Mouse (Mus musculus) myocyte (in vitro differentiated cells): ENCODE measurements around the gene Pcdh8. TPM values are rescaled to one million over a fixed set of nuclear protein-coding genes. Genes with fewer than 3 reads are reported as not detected.

Source experiments
- H3K27me3 ChIP-seq: one replicate; pipeline ENCODE4 v1.6.1; 2011; ENCODE audit not compliant: control insufficient read depth, insufficient read depth, insufficient read length
- H3K36me3 ChIP-seq: one replicate; pipeline ENCODE4 v1.6.1; 2011; ENCODE audit not compliant: control insufficient read depth, insufficient read depth
- H3K4me2 ChIP-seq: one replicate; pipeline ENCODE4 v1.6.1; 2011; ENCODE audit warnings: low read depth, control low read depth
- H3K4me3 ChIP-seq: one replicate; pipeline ENCODE4 v1.5.1; 2011; ENCODE audit warnings: mild to moderate bottlenecking, control low read depth, moderate library complexity
- H3K79me2 ChIP-seq: one replicate; pipeline ENCODE4 v1.6.1; 2011; ENCODE audit not compliant: control insufficient read depth, insufficient read depth
- H3ac ChIP-seq: one replicate; pipeline ENCODE4 v1.6.1; 2011; ENCODE audit not compliant: control insufficient read depth, insufficient read length
- CEBPB ChIP-seq: IDR thresholded peaks from 2 replicates; pipeline ENCODE4 v1.6.1; 2011; ENCODE audit warnings: mild to moderate bottlenecking, moderate library complexity; ENCODE audit not compliant: poor library complexity, insufficient read depth, severe bottlenecking
- E2F4 ChIP-seq: IDR thresholded peaks from one replicate; pipeline ENCODE4 v1.6.1; 2011; ENCODE audit warnings: mild to moderate bottlenecking, control low read depth, moderate library complexity; ENCODE audit not compliant: insufficient read depth
- MAX ChIP-seq: IDR thresholded peaks from one replicate; pipeline ENCODE4 v1.6.1; 2011; ENCODE audit warnings: low read depth, mild to moderate bottlenecking, control low read depth
- MYOD1 ChIP-seq, 3 experiments: IDR thresholded peaks; one replicate each; pipeline ENCODE4 v1.6.1; 2011; ENCODE audit warnings: control low read depth in 2 of 3, low read depth in 2 of 3, mild to moderate bottlenecking in 2 of 3, moderate library complexity in 1 of 3; ENCODE audit not compliant: insufficient read length in 2 of 3, control insufficient read depth in 1 of 3
- MYOG ChIP-seq, 3 experiments: IDR thresholded peaks; one replicate each; pipeline ENCODE4 v1.6.1; 2011; ENCODE audit warnings: control low read depth in 2 of 3, low read depth in 2 of 3, mild to moderate bottlenecking in 2 of 3; ENCODE audit not compliant: insufficient read length in 2 of 3, control insufficient read depth in 1 of 3, insufficient read depth in 1 of 3
- POLR2A ChIP-seq: IDR thresholded peaks from one replicate; pipeline ENCODE4 v1.6.1; 2011; ENCODE audit warnings: low read depth, mild to moderate bottlenecking, control low read depth, moderate library complexity; ENCODE audit not compliant: insufficient read length
- POLR2AphosphoS2 ChIP-seq: IDR thresholded peaks from one replicate; pipeline ENCODE4 v1.6.1; 2011; ENCODE audit warnings: low read depth, control low read depth; ENCODE audit not compliant: insufficient read length
- REST ChIP-seq: IDR thresholded peaks from one replicate; pipeline ENCODE4 v1.6.1; 2011; ENCODE audit warnings: mild to moderate bottlenecking, control low read depth, moderate library complexity; ENCODE audit not compliant: insufficient read depth, insufficient read length
- SRF ChIP-seq: IDR thresholded peaks from one replicate; pipeline ENCODE4 v1.6.1; 2011; ENCODE audit warnings: low read depth; ENCODE audit not compliant: control insufficient read depth, insufficient read length
- TCF12 ChIP-seq: IDR thresholded peaks from one replicate; pipeline ENCODE4 v1.6.1; 2011; ENCODE audit warnings: mild to moderate bottlenecking, control low read depth; ENCODE audit not compliant: poor library complexity, insufficient read depth, severe bottlenecking
- TCF3 ChIP-seq: IDR thresholded peaks from one replicate; pipeline ENCODE4 v1.6.1; 2011; ENCODE audit warnings: low read depth, control low read depth; ENCODE audit not compliant: insufficient read length
- USF1 ChIP-seq: IDR thresholded peaks from one replicate; pipeline ENCODE4 v1.6.1; 2011; ENCODE audit warnings: low read depth, mild to moderate bottlenecking, control low read depth, moderate library complexity
- polyA plus RNA-seq: library from polyadenylated mRNA; unstranded; fragments of >200 nt; fragmentation: generic; extraction: Trizol; gene quantifications from one replicate; pipeline ENCODE4 v1.2.1, GENCODE M21; 2012; ENCODE audit warnings: missing spikeins

Pcdh8 gene
- polyA plus RNA-seq, 1 experiment: 0.02 TPM

GRCm38 (mm10) chr14:79737642-79738379 is 33.3 kb downstream of the Pcdh8 start:
- Histone ChIP-seq H3K79me2 (no peaks in the 10 kb centered on the region), H3K4me3 (no peak overlapping the region), H3ac (no peak overlapping the region), H3K36me3 (no peaks in the 10 kb centered on the region), H3K27me3 (no peaks in the 10 kb centered on the region), H3K4me2 (no peak overlapping the region)
- TF ChIP-seq MYOD1 (IDR thresholded peaks at IDR 0.05; ENCODE audit: control insufficient read depth in 1 of 3, insufficient read length in 2 of 3, low read depth in 2 of 3) (no peak), MAX (no peak), E2F4 (no peak), POLR2A (no peak), TCF3 (no peak)

GRCm38 (mm10) chr14:79736781-79737180 is 34.3 kb downstream of the Pcdh8 start:
- Histone ChIP-seq H3K36me3 (no peaks in the 10 kb centered on the region), H3K79me2 (no peaks in the 10 kb centered on the region), H3K4me2 (no peak overlapping the region), H3K4me3 (no peak overlapping the region), H3K27me3 (no peaks in the 10 kb centered on the region), H3ac (no peak overlapping the region)
- TF ChIP-seq USF1: no peak
- no peak for TF ChIP-seq POLR2AphosphoS2
- TF ChIP-seq REST: no peak
- TF ChIP-seq POLR2A: no peak
- TF ChIP-seq TCF3: no peak
- no peak for TF ChIP-seq MYOD1 (IDR thresholded peaks at IDR 0.05; ENCODE audit: control insufficient read depth in 1 of 3, insufficient read length in 2 of 3, low read depth in 2 of 3)
- TF ChIP-seq MAX: no peak

GRCm38 (mm10) chr14:79733501-79733900 is 37.6 kb downstream of the Pcdh8 start:
- no peaks in the 10 kb centered on the region for H3K79me2 ChIP-seq
- no peak for TF ChIP-seq MYOG (IDR thresholded peaks at IDR 0.05; ENCODE audit: control insufficient read depth in 1 of 3, insufficient read depth in 1 of 3, insufficient read length in 2 of 3, low read depth in 2 of 3)
- no peak for TF ChIP-seq REST
- no peak for TF ChIP-seq TCF12
- TF ChIP-seq TCF3: no peak
- no peak for TF ChIP-seq POLR2AphosphoS2
- TF ChIP-seq MYOD1 (IDR thresholded peaks at IDR 0.05; ENCODE audit: control insufficient read depth in 1 of 3, insufficient read length in 2 of 3, low read depth in 2 of 3): no peak
- TF ChIP-seq SRF: no peak
- no peaks in the 10 kb centered on the region for H3K27me3 ChIP-seq
- H3K4me2 ChIP-seq: no peak overlapping the region
- no peak overlapping the region for H3ac ChIP-seq
- no peak overlapping the region for H3K4me3 ChIP-seq
- no peaks in the 10 kb centered on the region for H3K36me3 ChIP-seq

GRCm38 (mm10) chr14:79728811-79729210 is 42.3 kb downstream of the Pcdh8 start:
- Histone ChIP-seq H3K36me3 (no peaks in the 10 kb centered on the region), H3K27me3 (no peaks in the 10 kb centered on the region), H3ac (no peak overlapping the region), H3K79me2 (no peaks in the 10 kb centered on the region), H3K4me3 (no peak overlapping the region), H3K4me2 (no peak overlapping the region)
- TF ChIP-seq E2F4: no peak
- no peak for TF ChIP-seq MYOD1 (IDR thresholded peaks at IDR 0.05; ENCODE audit: control insufficient read depth in 1 of 3, insufficient read length in 2 of 3, low read depth in 2 of 3)
- no peak for TF ChIP-seq SRF
- no peak for TF ChIP-seq POLR2A
- TF ChIP-seq MYOG (IDR thresholded peaks at IDR 0.05; ENCODE audit: control insufficient read depth in 1 of 3, insufficient read depth in 1 of 3, insufficient read length in 2 of 3, low read depth in 2 of 3): no peak
- TF ChIP-seq TCF12: no peak

- Histone ChIP-seq H3K4me3 (no peak overlapping the region), H3K4me2 (no peak overlapping the region), H3K27me3 (no peaks in the 10 kb centered on the region), H3ac (no peak overlapping the region), H3K79me2 (no peaks in the 10 kb centered on the region), H3K36me3 (no peaks in the 10 kb centered on the region)
- no peak for TF ChIP-seq MYOD1 (IDR thresholded peaks at IDR 0.05; ENCODE audit: control insufficient read depth in 1 of 3, insufficient read length in 2 of 3, low read depth in 2 of 3)
- TF ChIP-seq TCF3: no peak
- TF ChIP-seq TCF12: no peak
- no peak for TF ChIP-seq E2F4
- no peak for TF ChIP-seq USF1
- no peak for TF ChIP-seq POLR2A
- TF ChIP-seq MYOG (IDR thresholded peaks at IDR 0.05; ENCODE audit: control insufficient read depth in 1 of 3, insufficient read depth in 1 of 3, insufficient read length in 2 of 3, low read depth in 2 of 3): no peak
- no peak for TF ChIP-seq CEBPB
- TF ChIP-seq POLR2AphosphoS2: no peak
- no peak for TF ChIP-seq SRF
- no peak for TF ChIP-seq MAX
- no peak for TF ChIP-seq REST
Observed at GRCm38 (mm10) chr14:79724002-79724681, 47.0 kb downstream of the Pcdh8 start.
